ENCODE assay signal across 8 mouse cellular contexts in genomic region chr12:99305784-99306535, GRCm38 (mm10).
DNase-seq lines count a peak whose midpoint lies in the region; ATAC-seq lines count a peak whose summit lies in the region.

No protein-coding gene starts in this region.

- H3K4me2 ChIP-seq in limb, embryonic 11.5 days (ENCODE audit: low read depth, severe bottlenecking), result no peak overlapping the region
- peak overlapping the region; percentile 64 for H3K4me2 ChIP-seq in heart, embryonic 13.5 days
- H3K4me2 ChIP-seq in midbrain, embryonic 15.5 days, result no peak overlapping the region

- ATAC-seq in limb, embryonic 11.5 days (ENCODE audit: insufficient number of reproducible peaks, low FRiP score, low TSS enrichment, low read depth), result peak; percentile 28; the same call in 1 of the 2 replicates
- no peak for ATAC-seq in heart, embryonic 13.5 days (ENCODE audit: extremely low read depth, insufficient number of reproducible peaks, low FRiP score, low TSS enrichment)
- ATAC-seq in midbrain, embryonic 15.5 days (replicated peaks), result no peak

- H3K4me3 ChIP-seq in limb, embryonic 11.5 days (ENCODE audit: low read depth, low read length), result no peak overlapping the region
- no peak overlapping the region for H3K4me3 ChIP-seq in limb, embryonic 10.5 days
- H3K4me3 ChIP-seq in embryonic facial prominence, embryonic 10.5 days, result 0 out of 2 replicates have a peak overlapping the region, but pooled peaks have one; percentile 4
- peak overlapping the region; percentile 21 for H3K4me3 ChIP-seq in heart, embryonic 13.5 days
- H3K4me3 ChIP-seq in midbrain, embryonic 15.5 days, result no peak overlapping the region

- no peaks in the 10 kb centered on the region for H3K27me3 ChIP-seq in limb, embryonic 11.5 days (ENCODE audit: control insufficient read depth, insufficient read depth, low read length)
- H3K27me3 ChIP-seq in limb, embryonic 10.5 days (ENCODE audit: low read depth, poor library complexity, severe bottlenecking), result no peaks in the 10 kb centered on the region
- no peaks in the 10 kb centered on the region for H3K27me3 ChIP-seq in embryonic facial prominence, embryonic 10.5 days (replicated peaks; ENCODE audit: low read depth, poor library complexity, severe bottlenecking)
- H3K27me3 ChIP-seq in heart, embryonic 13.5 days (replicated peaks), result no peaks in the 10 kb centered on the region
- no peaks in the 10 kb centered on the region for H3K27me3 ChIP-seq in midbrain, embryonic 15.5 days (replicated peaks)

- H3K9me3 ChIP-seq in limb, embryonic 11.5 days (ENCODE audit: control insufficient read depth, low read length), result no peaks in the 10 kb centered on the region
- H3K9me3 ChIP-seq in limb, embryonic 10.5 days (replicated peaks), result no peaks in the 10 kb centered on the region
- H3K9me3 ChIP-seq in embryonic facial prominence, embryonic 10.5 days, result no peaks in the 10 kb centered on the region
- no peaks in the 10 kb centered on the region for H3K9me3 ChIP-seq in heart, embryonic 13.5 days
- no peaks in the 10 kb centered on the region for H3K9me3 ChIP-seq in midbrain, embryonic 15.5 days

- DNase-seq in limb, embryonic 11.5 days (ENCODE audit: low spot score), result no peak
- DNase-seq in limb, embryonic 10.5 days (ENCODE audit: low spot score), result no peak
- peak; percentile 52 for DNase-seq in embryonic facial prominence, embryonic 10.5 days (ENCODE audit: low spot score)
- DNase-seq in layer of hippocampus, postnatal 14 days (ENCODE audit: low spot score in 2 of 2), result no peak
- no peak for DNase-seq in cerebellum, postnatal 4 days (ENCODE audit: low spot score in 2 of 2)
- DNase-seq in frontal cortex, postnatal 10 days (ENCODE audit: low spot score in 2 of 2), result no peak

- H3K27ac ChIP-seq in limb, embryonic 11.5 days (replicated peaks; ENCODE audit: low read depth, low read length), result no peak overlapping the region
- no peak overlapping the region; the same call in 1 of the 2 replicates for H3K27ac ChIP-seq in limb, embryonic 10.5 days
- peak overlapping the region; percentile 78 for H3K27ac ChIP-seq in embryonic facial prominence, embryonic 10.5 days (replicated peaks)
- H3K27ac ChIP-seq in heart, embryonic 13.5 days (replicated peaks), result peak overlapping the region; percentile 92
- peak overlapping the region; percentile 36 for H3K27ac ChIP-seq in midbrain, embryonic 15.5 days

- no peaks in the 10 kb centered on the region for H3K36me3 ChIP-seq in limb, embryonic 11.5 days (ENCODE audit: control insufficient read depth, insufficient read depth, low read length)
- H3K36me3 ChIP-seq in limb, embryonic 10.5 days, result no peaks in the 10 kb centered on the region
- H3K36me3 ChIP-seq in embryonic facial prominence, embryonic 10.5 days (replicated peaks), result peaks cover 5% of the 10 kb centered on the region; the same call in 1 of the 2 replicates
- no peaks in the 10 kb centered on the region for H3K36me3 ChIP-seq in heart, embryonic 13.5 days
- H3K36me3 ChIP-seq in midbrain, embryonic 15.5 days (replicated peaks), result no peaks in the 10 kb centered on the region

- WGBS in limb, embryonic 11.5 days, result 64% methylated on average over 14 of the region's 14 CpGs
- WGBS in limb, embryonic 10.5 days, result 65% methylated on average over 14 of the region's 14 CpGs
- WGBS in embryonic facial prominence, embryonic 10.5 days, result 51% methylated on average over 14 of the region's 14 CpGs
- WGBS in heart, embryonic 13.5 days, result 31% methylated on average over 14 of the region's 14 CpGs
- 51% methylated on average over 14 of the region's 14 CpGs for WGBS in midbrain, embryonic 15.5 days

- H3K4me1 ChIP-seq in limb, embryonic 11.5 days (ENCODE audit: control insufficient read depth, insufficient read depth, low read length), result peaks cover 27% of the 10 kb centered on the region
- peaks cover 62% of the 10 kb centered on the region for H3K4me1 ChIP-seq in limb, embryonic 10.5 days
- peaks cover 76% of the 10 kb centered on the region for H3K4me1 ChIP-seq in embryonic facial prominence, embryonic 10.5 days
- H3K4me1 ChIP-seq in heart, embryonic 13.5 days, result peaks cover 40% of the 10 kb centered on the region
- H3K4me1 ChIP-seq in midbrain, embryonic 15.5 days, result peaks cover 48% of the 10 kb centered on the region

- no peak overlapping the region for H3K9ac ChIP-seq in limb, embryonic 11.5 days (ENCODE audit: low read length)
- H3K9ac ChIP-seq in heart, embryonic 13.5 days, result peak overlapping the region; percentile 64
- H3K9ac ChIP-seq in midbrain, embryonic 15.5 days, result no peak overlapping the region; the same call in 1 of the 2 replicates

Comparison
In these comparisons a context has a peak if more than half of its experiments do, and no peak if none do; other contexts are left out.
1. H3K27ac ChIP-seq: peak in embryonic facial prominence, embryonic 10.5 days (single experiment), heart, embryonic 13.5 days (single experiment) and midbrain, embryonic 15.5 days (single experiment); none in limb, embryonic 11.5 days (single experiment) and limb, embryonic 10.5 days (single experiment).
2. H3K4me3 ChIP-seq: peak in embryonic facial prominence, embryonic 10.5 days (single experiment) and heart, embryonic 13.5 days (single experiment); none in limb, embryonic 11.5 days (single experiment), limb, embryonic 10.5 days (single experiment) and midbrain, embryonic 15.5 days (single experiment).